Mouse (Mus musculus) neural tube, embryonic 14.5 days (tissue): ENCODE data around the gene Tbck. TPM values are rescaled to one million over a fixed set of nuclear protein-coding genes. Genes with fewer than 3 reads are reported as not detected.

Experiments
- ATAC-seq: fragments of 200-750 bp; cut with Nextera tagmentation; 2 replicates; pipeline ENCODE4 v1.8.0; 2017; ENCODE audit warnings: low read depth, mild to moderate bottlenecking, moderate TSS enrichment, moderate library complexity
- H3K27ac ChIP-seq: fragments of 300-500 bp; sonication (generic); 2 replicates; pipeline ENCODE4 v1.5.1; 2014; ENCODE audit warnings: low read depth, mild to moderate bottlenecking, control low read depth, low read length, moderate library complexity, mixed read lengths
- H3K27me3 ChIP-seq: fragments of 300-500 bp; sonication (generic); 2 replicates; pipeline ENCODE4 v1.6.1; 2014; ENCODE audit warnings: low read length; ENCODE audit not compliant: control insufficient read depth, insufficient read depth
- H3K36me3 ChIP-seq: fragments of 300-500 bp; sonication (generic); 2 replicates; pipeline ENCODE4 v1.6.1; 2014; ENCODE audit warnings: low read length, mixed read lengths; ENCODE audit not compliant: control insufficient read depth, insufficient read depth
- H3K4me1 ChIP-seq: fragments of 300-500 bp; sonication (generic); 2 replicates; pipeline ENCODE4 v1.6.1; 2014; ENCODE audit warnings: low read length; ENCODE audit not compliant: control insufficient read depth, insufficient read depth
- H3K4me2 ChIP-seq: fragments of 300-500 bp; sonication (generic); 2 replicates; pipeline ENCODE4 v1.6.1; 2014; ENCODE audit warnings: mild to moderate bottlenecking, low read depth, low read length, control low read depth
- H3K4me3 ChIP-seq: fragments of 300-500 bp; sonication (generic); 2 replicates; pipeline ENCODE4 v1.5.1; 2014; ENCODE audit warnings: low read depth, low read length, control low read depth, mixed read lengths
- H3K9ac ChIP-seq: fragments of 300-500 bp; sonication (generic); replicated peaks from 2 replicates; pipeline ENCODE4 v1.6.1; 2014; ENCODE audit warnings: low read depth, mild to moderate bottlenecking, control low read depth, low read length, mixed read lengths
- H3K9me3 ChIP-seq: fragments of 300-500 bp; sonication (generic); 2 replicates; pipeline ENCODE4 v1.6.1; 2016; ENCODE audit warnings: low read length; ENCODE audit not compliant: control insufficient read depth
- WGBS: fragments of 180-500 bp; shearing (Covaris S2); extraction: QIAGEN DNeasy Blood & Tissue Kit; methylation state at CpG from one replicate; pipeline ENCODE4 v1.1.7; 2014; 5-methylcytosine and 5-hydroxymethylcytosine counted together
- polyA plus RNA-seq: library from polyadenylated mRNA; unstranded; fragments of >200 nt; fragmentation: Nextera tagmentation; extraction: Ambion mirVana; gene quantifications from 2 replicates; pipeline ENCODE4 v1.2.1, GENCODE M21; 2014

Gene Tbck
- polyA plus RNA-seq, 1 experiment from 2014 or later, result 36.3 TPM

DNA sequence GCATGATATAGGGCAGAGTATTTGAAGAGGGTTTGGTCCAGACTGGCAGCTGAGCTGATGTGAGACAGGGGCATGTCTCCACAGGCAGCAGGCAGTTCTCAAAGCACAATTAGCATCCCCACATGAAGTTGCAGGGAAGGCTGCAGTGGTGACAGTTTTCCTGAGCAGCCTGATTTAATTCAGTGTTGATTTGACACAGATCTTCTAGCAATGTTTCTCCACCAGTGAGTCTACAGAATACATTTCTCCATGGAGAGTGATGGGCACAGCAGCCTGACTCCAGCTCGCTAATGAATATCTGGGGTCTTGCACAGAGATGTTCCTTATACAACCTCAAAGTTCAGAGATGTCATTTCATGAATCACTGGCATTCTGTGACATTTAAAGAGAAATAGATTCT, 99.1 kb downstream of the Tbck start:
- 89% methylated on average over 1 of the region's 1 CpGs for WGBS

DNA sequence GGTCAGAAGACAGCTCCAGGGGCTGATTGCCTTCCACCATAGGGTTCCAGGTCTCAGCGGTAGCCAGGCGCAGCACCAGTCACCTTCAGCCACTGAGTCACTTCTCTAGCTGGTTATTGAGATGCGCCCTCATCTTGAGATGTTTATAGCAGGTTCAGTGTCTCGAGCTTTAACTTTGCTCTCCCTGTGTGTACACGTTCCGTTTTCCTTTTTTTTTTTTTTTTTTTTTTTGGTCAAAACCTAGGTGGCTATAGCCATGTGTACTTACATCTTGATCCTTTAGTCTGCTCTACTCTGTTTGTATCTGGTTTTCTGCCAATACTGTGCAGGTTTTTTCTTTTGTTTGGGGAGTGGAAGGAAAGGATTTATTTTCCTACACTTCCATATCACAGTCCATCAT, 100.8 kb downstream of the Tbck start:
- H3K4me2 ChIP-seq, result no peak overlapping the region
- no peak overlapping the region for H3K9ac ChIP-seq
- ATAC-seq, result no peak
- no peak overlapping the region for H3K4me3 ChIP-seq
- no peaks in the 10 kb centered on the region for H3K36me3 ChIP-seq
- no peak overlapping the region for H3K27ac ChIP-seq
- no peaks in the 10 kb centered on the region for H3K4me1 ChIP-seq
- no peaks in the 10 kb centered on the region for H3K27me3 ChIP-seq
- 94% methylated on average over 6 of the region's 6 CpGs for WGBS
- H3K9me3 ChIP-seq, result no peaks in the 10 kb centered on the region

More for the DNA sequence above, 99.1 kb downstream of the Tbck start:
- ATAC-seq, result no peak
- Histone ChIP-seq H3K36me3 (no peaks in the 10 kb centered on the region), H3K9ac (no peak overlapping the region), H3K4me2 (no peak overlapping the region), H3K27me3 (no peaks in the 10 kb centered on the region), H3K9me3 (no peaks in the 10 kb centered on the region), H3K27ac (no peak overlapping the region), H3K4me1 (no peaks in the 10 kb centered on the region), H3K4me3 (no peak overlapping the region)

DNA sequence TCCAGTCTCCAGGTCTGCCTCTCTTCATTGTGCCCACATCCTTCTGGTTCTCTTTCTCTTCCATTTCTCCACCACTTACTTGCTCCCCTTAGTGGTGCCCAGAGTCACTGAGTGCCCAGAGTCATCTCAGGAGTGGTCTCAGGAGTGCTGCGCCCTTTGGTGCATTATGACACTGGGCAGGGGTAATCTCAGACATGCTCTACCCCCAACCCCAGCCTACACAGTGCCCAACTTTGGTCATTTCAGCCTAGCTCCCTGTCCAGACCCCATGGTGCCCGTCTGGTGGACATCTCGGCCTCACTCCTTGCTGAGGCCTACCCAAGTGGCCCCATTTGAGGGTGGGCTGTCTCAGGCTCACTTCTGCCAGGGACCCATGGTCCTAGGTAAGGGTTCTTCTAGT, 102.7 kb downstream of the Tbck start:
- ATAC-seq, result no peak
- H3K4me2 ChIP-seq, result no peak overlapping the region
- H3K9ac ChIP-seq, result no peak overlapping the region
- no peak overlapping the region for H3K4me3 ChIP-seq
- H3K36me3 ChIP-seq, result no peaks in the 10 kb centered on the region
- 91% methylated on average over 3 of the region's 3 CpGs for WGBS
- H3K9me3 ChIP-seq, result no peaks in the 10 kb centered on the region
- H3K4me1 ChIP-seq, result no peaks in the 10 kb centered on the region
- H3K27me3 ChIP-seq, result no peaks in the 10 kb centered on the region
- H3K27ac ChIP-seq, result no peak overlapping the region

DNA sequence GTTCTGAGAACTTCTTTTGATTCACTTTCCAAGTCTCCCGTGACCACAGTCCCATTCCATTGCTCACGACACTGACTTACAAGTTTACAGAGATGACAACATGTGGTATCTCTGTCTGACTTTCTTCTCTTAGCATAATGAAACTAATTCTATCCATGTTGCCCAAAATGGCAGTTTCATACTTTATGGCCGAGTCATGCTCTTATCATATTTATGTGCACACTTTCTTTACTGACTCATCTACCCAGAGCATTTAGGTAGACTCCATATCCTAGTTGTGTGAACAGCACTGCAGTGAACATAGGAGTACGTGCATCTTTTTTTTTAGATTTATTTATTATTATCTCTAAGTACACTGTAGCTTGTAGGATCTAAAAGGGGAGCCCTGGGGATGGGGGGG, 103.8 kb downstream of the Tbck start:
- Histone ChIP-seq H3K9ac (no peak overlapping the region), H3K27me3 (no peaks in the 10 kb centered on the region), H3K36me3 (no peaks in the 10 kb centered on the region), H3K4me1 (no peaks in the 10 kb centered on the region), H3K4me2 (no peak overlapping the region), H3K9me3 (no peaks in the 10 kb centered on the region), H3K4me3 (no peak overlapping the region), H3K27ac (no peak overlapping the region)
- no peak for ATAC-seq
- WGBS, result 96% methylated on average over 4 of the region's 4 CpGs

DNA sequence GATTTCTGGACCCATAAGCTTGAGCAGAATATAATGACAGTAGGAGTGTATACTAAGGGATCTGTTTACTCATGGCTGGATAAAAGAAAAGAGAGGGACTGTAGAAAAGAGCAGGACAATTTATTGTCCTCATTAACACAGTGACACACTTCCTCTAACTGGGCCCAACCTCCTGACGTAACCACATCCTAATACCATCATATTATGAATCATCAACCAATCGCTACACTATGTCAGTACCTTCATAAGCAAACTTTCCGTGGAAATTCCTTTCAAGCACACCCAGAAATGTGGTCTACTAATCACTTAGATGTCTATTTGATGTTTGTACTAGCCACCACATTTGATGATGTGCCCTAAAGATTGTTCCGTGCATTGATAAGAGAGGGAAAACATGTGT, 107.2 kb downstream of the Tbck start:
- Histone ChIP-seq H3K36me3 (no peaks in the 10 kb centered on the region), H3K4me1 (no peaks in the 10 kb centered on the region), H3K9me3 (no peaks in the 10 kb centered on the region; the same call in 1 of the 2 replicates), H3K27ac (no peak overlapping the region), H3K4me3 (no peak overlapping the region), H3K27me3 (no peaks in the 10 kb centered on the region), H3K4me2 (no peak overlapping the region), H3K9ac (no peak overlapping the region)
- no peak for ATAC-seq
- 89% methylated on average over 4 of the region's 4 CpGs for WGBS

DNA sequence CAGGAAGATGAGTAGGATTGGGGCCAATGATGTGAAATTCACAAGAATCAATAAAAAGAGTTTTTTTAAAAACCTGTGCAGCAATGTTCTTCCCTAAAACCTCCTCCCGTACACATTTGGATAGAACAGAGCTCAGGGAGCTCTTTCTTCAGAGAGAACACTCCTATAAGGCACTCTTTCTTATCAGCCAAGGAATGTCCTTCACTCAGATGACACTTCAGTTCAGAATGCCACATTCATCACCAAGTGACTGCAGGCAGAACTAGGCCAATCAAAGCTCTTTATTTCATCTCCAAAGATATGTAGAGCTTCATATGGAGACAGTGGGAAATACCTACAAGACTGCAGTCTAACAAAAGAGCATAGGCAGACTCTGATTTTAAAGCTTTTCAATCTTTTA, 116.3 kb downstream of the Tbck start:
- 96% methylated on average over 1 of the region's 1 CpGs for WGBS
- H3K27ac ChIP-seq, result no peak overlapping the region
- no peaks in the 10 kb centered on the region for H3K27me3 ChIP-seq
- no peaks in the 10 kb centered on the region; the same call in 1 of the 2 replicates for H3K9me3 ChIP-seq
- no peaks in the 10 kb centered on the region for H3K4me1 ChIP-seq
- no peak overlapping the region for H3K4me2 ChIP-seq
- no peak for ATAC-seq
- no peak overlapping the region for H3K9ac ChIP-seq
- H3K4me3 ChIP-seq, result no peak overlapping the region
- H3K36me3 ChIP-seq, result 0 out of 2 replicates have a peak, but pooled peaks cover 3% of the 10 kb centered on the region

DNA sequence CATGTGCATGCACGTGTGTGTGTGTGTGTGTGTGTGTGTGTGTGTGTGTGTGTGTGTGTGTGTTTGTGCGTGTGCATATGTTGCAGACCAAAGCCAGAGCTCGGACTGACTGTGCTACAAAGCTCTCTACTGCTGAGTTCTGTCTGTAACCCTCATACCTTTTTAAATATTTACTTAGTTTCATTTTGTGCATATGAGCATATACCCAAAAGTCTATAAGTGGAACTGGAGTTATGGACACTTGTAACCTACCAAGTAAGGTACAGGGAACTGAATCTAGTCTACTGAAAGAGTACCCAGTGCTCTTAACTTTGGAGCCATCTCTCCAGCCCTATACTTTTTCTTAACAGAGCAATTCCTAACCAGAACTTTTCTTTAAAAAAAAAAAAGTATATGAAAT, 118.0 kb downstream of the Tbck start:
- ATAC-seq, result no peak
- WGBS, result 88% methylated on average over 3 of the region's 3 CpGs

DNA sequence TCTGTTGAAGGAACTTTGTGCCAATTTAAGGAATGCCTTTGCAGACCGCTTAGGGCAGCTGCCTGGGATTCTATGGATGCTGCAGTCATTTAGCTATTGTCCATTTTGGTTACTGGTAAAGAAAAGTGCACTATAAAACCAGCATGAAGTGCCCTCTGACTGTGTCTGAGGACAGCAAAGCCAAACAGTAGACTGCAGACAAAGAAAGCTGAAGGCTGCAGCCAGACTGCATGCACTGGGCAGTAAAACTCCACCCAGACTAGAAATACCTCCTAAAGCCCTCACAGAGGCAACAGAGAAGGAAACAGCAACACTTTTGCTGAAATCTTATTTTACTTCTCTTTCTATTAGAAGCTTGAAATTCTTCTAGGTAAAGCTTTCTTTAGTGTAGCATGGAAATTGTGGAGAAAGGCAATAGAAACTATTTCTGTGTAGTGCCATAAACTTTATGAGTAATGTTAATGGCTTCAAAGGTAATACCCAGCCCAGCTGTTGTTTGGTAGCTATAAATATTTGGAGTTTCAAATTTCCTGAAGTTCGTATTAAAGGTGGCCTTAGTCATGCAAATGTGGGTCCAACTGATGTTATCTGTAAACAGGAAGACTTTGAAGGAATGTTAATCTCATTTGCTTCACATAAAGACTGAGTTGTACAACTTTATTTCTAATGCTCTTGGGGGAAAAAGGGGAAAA, 124.1 kb downstream of the Tbck start:
- H3K4me3 ChIP-seq, result no peak overlapping the region
- H3K27me3 ChIP-seq, result no peaks in the 10 kb centered on the region
- H3K4me2 ChIP-seq, result no peak overlapping the region
- no peak for ATAC-seq
- no peaks in the 10 kb centered on the region for H3K9me3 ChIP-seq
- H3K9ac ChIP-seq, result no peak overlapping the region
- no peak overlapping the region for H3K27ac ChIP-seq
- WGBS, result 20% methylated on average over 2 of the region's 2 CpGs
- no peaks in the 10 kb centered on the region for H3K4me1 ChIP-seq
- no peaks in the 10 kb centered on the region for H3K36me3 ChIP-seq

More for the DNA sequence above, 118.0 kb downstream of the Tbck start:
- H3K4me1 ChIP-seq, result no peaks in the 10 kb centered on the region
- no peak overlapping the region for H3K9ac ChIP-seq
- H3K27ac ChIP-seq, result no peak overlapping the region
- H3K9me3 ChIP-seq, result no peaks in the 10 kb centered on the region
- H3K4me2 ChIP-seq, result no peak overlapping the region
- H3K27me3 ChIP-seq, result no peaks in the 10 kb centered on the region
- 0 out of 2 replicates have a peak, but pooled peaks cover 3% of the 10 kb centered on the region for H3K36me3 ChIP-seq
- H3K4me3 ChIP-seq, result no peak overlapping the region

DNA sequence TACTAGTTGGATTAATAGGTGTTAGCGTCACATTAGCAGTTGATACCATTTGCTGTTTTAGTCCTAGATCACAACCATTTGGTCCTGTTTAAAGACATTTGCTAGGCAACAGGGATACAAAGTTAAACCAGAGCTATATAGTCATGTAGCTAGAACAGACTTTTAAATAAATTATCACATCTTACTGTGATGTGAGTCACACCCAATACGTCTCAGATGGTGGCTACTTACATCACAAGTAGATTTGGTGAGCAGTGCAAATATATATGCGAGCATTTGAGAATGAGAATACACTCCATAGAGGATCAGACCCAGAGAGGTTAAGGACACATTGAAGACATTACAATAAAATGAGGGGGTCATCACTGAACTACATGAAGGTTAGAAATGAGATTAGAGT, 125.0 kb downstream of the Tbck start:
- Histone ChIP-seq H3K4me2 (no peak overlapping the region), H3K9ac (no peak overlapping the region), H3K36me3 (no peaks in the 10 kb centered on the region), H3K4me1 (no peaks in the 10 kb centered on the region), H3K27me3 (no peaks in the 10 kb centered on the region), H3K27ac (no peak overlapping the region), H3K9me3 (no peaks in the 10 kb centered on the region), H3K4me3 (no peak overlapping the region)
- no peak for ATAC-seq
- WGBS, result 96% methylated on average over 3 of the region's 3 CpGs
